Mouse (Mus musculus) CH12F3 (cell line): Measurements from ENCODE around the gene Stk19.
"Not testable (repeated sequence)": the region's sequence is repeated elsewhere in the genome, so short reads cannot be mapped to it uniquely, and the experiment has no call there.

Experiments used
- in situ Hi-C: fragments of 300-500 bp; cut with MboI; formaldehyde crosslinking; loops from 2 replicates; pipeline ENCODE4 v1.14.3; 2020; ENCODE audit warnings: low sequenced_read_pairs

Gene Stk19

GRCm38 (mm10) chr17:34844884-34845283 lies 8.1 kb upstream of the Stk19 start:
- in situ Hi-C loops, result no loop called here

DNA sequence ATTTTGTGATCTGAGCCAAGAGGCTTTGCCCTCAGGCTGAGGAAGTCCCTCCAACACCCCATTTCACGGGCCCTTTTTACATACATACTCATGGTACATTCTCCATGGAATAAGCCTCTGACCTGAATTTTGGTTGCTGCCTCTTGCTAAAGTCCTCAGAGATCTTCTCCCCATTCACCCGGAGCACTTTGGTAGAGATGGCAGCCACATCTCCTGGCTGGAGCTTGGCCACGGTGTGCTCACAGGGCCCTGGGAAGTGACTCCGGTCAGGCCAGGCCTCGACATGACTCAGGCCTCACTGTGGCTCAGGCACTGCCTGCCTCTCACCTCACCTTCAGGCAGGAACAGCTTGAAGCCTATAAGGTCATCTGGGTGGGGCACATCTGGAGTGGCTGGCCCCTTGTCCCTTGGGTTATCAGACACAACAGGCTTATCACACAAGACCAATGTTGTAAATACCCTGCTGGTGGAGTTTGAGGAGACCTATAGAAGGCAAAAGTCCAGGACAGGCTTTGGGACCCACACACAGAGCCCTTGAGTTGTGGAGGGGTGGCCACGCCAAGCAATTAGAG lies 4.1 kb upstream of the Stk19 start:
- in situ Hi-C loops, result no loop called here

DNA sequence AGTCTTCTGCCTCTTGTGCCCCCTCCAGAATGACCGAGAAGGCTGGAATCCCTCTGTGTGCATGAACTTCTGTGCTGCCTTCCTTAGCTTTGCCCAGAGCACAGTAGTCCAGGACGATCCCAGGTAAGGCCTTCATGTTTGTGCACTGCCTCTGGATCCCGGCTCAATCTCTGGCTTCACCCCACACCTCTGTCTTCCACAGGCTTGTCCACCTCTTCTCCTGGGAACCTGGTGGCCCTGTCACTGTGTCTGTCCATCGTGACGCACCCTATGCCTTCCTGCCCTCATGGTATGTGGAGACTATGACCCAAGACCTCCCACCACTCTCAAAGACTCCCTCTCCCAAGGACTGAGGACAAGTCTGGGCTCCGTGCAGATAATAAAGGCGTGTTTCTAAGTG lies 2.0 kb upstream of the Stk19 start:
- in situ Hi-C loops, result no loop called here

- in situ Hi-C loops, result no loop called here
Observed at GRCm38 (mm10) chr17:34837464-34838324, 949 bp upstream of the Stk19 start.

DNA sequence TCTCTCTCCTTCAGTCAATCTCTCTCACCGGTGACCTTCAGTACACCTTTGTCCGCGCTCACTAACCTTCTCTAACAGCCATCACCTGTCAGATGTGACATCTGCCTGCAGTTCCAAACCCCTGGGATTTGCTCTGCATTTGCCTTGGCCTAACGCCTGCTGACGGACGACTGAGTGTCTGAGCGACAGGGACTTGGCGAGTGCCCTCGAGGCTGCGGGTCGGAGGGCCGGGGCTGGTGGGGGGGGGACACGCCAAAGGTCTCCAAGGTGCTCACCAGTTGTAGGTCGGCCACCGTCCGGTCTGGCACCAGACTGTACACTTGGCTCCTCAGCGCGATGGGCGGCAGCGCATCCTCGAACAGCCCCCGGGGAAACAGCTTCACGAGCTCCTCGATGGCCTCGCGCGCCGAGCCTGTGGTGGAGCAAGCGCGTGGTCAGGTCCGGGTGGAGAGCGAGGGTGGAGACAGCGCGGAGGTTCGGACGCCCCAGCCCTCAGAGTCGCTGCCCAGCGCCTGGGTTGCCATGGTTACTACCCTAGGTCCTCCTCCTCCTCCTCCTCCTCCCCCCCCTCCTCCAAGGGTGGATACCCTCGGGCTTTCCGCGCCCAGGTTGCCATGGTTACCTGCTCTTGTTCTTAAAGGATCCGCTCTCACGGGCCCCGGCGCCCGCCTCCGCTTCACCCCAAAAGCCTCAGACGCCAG lies 440 bp downstream of the Stk19 start:
- in situ Hi-C loops, result no loop called here

GRCm38 (mm10) chr17:34830776-34831175 lies 6.0 kb downstream of the Stk19 start:
- in situ Hi-C loops, result not testable (repeated sequence)

DNA sequence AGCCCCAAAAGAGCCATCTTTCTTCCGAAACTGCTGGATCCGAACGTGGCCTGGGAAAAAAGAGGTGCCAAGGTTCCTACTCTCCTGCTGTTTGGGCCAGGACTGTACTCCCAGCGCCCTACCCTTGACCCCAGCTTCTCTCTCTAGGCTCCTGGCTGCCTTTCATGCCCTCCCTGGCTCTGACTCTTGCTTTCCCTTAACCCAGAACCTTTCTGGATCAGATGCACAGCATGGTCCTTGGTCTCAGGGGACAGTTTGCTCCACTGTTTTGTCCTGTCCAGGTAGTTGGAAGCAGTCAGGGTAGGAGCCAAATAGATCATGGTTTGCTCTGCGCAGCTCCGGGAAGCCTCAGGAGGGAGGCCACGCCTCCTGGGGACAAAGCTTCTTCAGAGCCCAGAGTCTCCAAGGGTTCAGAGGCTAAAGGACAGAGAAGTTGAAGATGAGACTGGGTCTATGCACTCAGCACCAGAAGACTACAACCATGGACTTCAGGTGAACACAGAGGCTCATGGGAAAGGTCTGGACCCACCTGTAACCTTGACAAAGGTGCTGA lies 21.9 kb downstream of the Stk19 start:
- in situ Hi-C loops, result loop anchor here (5.0 kb wide), 1 partner anchor 83 kb away; no protein-coding TSS in a partner anchor

GRCm38 (mm10) chr17:34813747-34814146 lies 23.0 kb downstream of the Stk19 start:
- in situ Hi-C loops, result loop anchor here (5.0 kb wide), 1 partner anchor 81 kb away; no protein-coding TSS in a partner anchor

GRCm38 (mm10) chr17:34811275-34811674 lies 25.5 kb downstream of the Stk19 start:
- in situ Hi-C loops, result loop anchor here (5.0 kb wide), 1 partner anchor 79 kb away; no protein-coding TSS in a partner anchor

GRCm38 (mm10) chr17:34810811-34811210 lies 25.9 kb downstream of the Stk19 start:
- in situ Hi-C loops, result loop anchor here (5.0 kb wide), 1 partner anchor 79 kb away; no protein-coding TSS in a partner anchor

GRCm38 (mm10) chr17:34810411-34810810 lies 26.3 kb downstream of the Stk19 start:
- in situ Hi-C loops, result loop anchor here (5.0 kb wide), 1 partner anchor 78 kb away; no protein-coding TSS in a partner anchor

DNA sequence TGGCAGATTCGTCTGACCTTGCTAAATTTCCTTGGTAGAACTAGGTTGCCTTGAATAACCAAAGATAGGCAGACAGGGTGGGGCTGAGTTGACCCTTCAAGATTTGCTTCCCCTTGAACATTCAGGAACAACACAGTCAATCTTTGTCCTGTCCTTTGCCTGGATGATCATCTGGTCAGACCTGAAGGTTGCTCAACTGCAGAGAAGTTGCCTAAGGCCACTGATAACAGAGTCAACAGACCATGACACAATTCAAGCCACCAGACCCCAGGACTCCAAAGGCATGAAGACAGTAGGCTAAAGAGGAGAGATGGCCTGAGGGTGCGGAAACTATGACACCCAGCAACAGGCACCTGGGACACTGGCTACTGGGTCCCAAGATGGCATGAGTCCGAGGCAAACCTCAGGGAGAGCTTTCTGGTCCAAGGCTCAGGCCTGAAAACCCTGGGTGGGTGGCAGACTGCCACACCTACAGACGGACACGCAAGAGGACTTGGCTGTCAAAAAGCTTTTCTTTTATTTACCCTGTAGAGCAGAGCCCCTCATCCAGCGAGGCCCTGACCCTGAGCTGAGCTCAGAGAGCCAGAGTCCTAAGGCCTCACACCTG lies 28.0 kb downstream of the Stk19 start:
- in situ Hi-C loops, result no loop called here

DNA sequence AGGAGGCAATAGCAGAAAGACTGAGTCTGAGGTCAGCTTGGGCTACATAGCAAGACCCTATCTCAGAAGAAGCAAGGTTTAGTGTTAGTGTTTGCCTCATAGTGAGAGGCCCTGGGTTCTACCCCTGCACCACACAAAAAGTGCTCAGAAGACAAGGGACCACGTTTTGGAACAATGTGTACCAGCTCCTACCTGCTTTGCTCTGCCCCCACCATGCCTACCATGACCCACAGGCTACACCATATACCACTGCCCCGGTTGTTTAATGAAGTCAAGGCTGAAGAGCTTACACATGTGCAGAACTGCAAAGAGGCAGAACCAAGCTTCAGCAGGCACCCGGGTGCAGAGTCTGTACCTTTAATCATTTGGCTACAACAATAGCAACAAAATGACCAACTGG lies 29.6 kb downstream of the Stk19 start:
- in situ Hi-C loops, result no loop called here

GRCm38 (mm10) chr17:34804871-34805562 lies 31.7 kb downstream of the Stk19 start:
- in situ Hi-C loops, result no loop called here

DNA sequence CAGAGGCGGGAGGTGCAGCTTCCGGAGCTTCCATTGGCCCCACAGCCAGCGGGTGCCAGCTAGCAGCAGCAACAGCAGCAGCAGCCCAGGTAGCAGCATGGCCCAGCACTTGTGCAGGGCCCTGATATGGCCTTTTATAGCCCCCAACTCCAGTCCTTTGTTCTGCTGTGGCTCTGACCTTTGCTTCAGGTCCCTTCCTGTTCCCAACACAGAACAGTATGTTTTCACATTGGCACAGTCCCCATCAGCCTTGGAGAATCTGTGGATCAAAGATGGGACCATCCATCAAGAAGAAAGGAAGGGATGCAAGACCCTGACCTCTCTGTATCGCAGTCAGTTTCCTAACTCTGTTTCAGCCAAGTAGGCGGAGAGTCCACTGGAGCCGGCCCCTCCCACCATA lies 32.4 kb downstream of the Stk19 start, which contains the start of gene Cyp21a1:
Gene Cyp21a1 (minus strand): TSS at position 261 of the 400 bp plus-strand sequence.
- in situ Hi-C loops, result not testable (repeated sequence)

GRCm38 (mm10) chr17:34803367-34803766 lies 33.4 kb downstream of the Stk19 start:
- in situ Hi-C loops, result not testable (repeated sequence)

DNA sequence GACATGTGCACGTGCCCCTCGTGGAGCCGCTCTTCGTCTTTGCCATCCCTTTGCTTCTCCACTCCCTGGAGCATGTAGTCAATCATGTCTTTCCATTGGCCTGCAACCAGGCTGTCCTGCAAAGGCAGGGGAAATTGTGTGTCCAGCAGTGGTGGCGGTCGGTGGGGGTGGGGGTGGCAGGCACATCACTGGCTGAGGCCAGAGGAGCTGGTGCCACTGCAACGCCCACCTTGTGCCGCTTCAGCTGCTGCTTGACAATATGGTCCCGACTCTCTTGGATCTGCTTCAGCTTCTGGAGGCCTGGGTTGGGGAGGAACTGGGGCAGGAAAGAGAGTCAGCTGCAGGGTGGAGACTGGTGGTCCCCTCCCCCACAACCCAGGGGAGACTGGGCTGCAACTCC lies 34.0 kb downstream of the Stk19 start:
- in situ Hi-C loops, result not testable (repeated sequence)

GRCm38 (mm10) chr17:34800781-34801305 lies 35.9 kb downstream of the Stk19 start:
- in situ Hi-C loops, result not testable (repeated sequence)

GRCm38 (mm10) chr17:34799531-34799925 lies 37.2 kb downstream of the Stk19 start:
- in situ Hi-C loops, result no loop called here
